Comparison of ENCODE assay signal across 13 mouse cellular contexts in genomic region chr1:184583751-184584504, GRCm38 (mm10).
"Had no signal": no experiment of that assay in that cellular context is flagged by ENCODE, and none has a peak within 500 bp of the region (broad histone marks: within the 10 kb centered on the region; RNA-seq: fewer than 3 reads in every experiment).

No protein-coding gene starts in this region.

- ATAC-seq: hindbrain, embryonic 16.5 days; inflammation-experienced regulatory T-cells, adult 6 months; liver, postnatal 0 days; midbrain, embryonic 15.5 days had no signal

- H3K9me3 ChIP-seq: limb, embryonic 10.5 days; liver, embryonic 13.5 days; megakaryocyte, embryonic 14.5 days; midbrain, embryonic 15.5 days; neural tube, embryonic 12.5 days had no signal

- H3K4me2 ChIP-seq: liver, embryonic 13.5 days; midbrain, embryonic 11.5 days; midbrain, embryonic 15.5 days; neural tube, embryonic 12.5 days had no signal

- H3K9ac ChIP-seq: liver, embryonic 13.5 days; liver, postnatal 0 days; midbrain, embryonic 15.5 days; neural tube, embryonic 12.5 days had no signal

- H3K36me3 ChIP-seq: limb, embryonic 10.5 days; liver, embryonic 13.5 days; midbrain, embryonic 15.5 days; neural tube, embryonic 12.5 days had no signal

- H3K27ac ChIP-seq: limb, embryonic 10.5 days; liver, embryonic 13.5 days; macrophage; midbrain, embryonic 15.5 days; neural tube, embryonic 12.5 days had no signal

- H3K4me1 ChIP-seq: liver, embryonic 13.5 days; megakaryocyte, embryonic 14.5 days; midbrain, embryonic 15.5 days; neural tube, embryonic 12.5 days had no signal

- H3K27me3 ChIP-seq: liver, embryonic 13.5 days; midbrain, embryonic 15.5 days; neural tube, embryonic 12.5 days had no signal

- DNase-seq: kidney, adult 9 months; kidney, postnatal 10 days; liver, embryonic 13.5 days; liver, postnatal 0 days; thymus, postnatal 4 days had no signal

- H3K4me3 ChIP-seq: limb, embryonic 10.5 days; liver, embryonic 13.5 days; megakaryocyte, embryonic 14.5 days; midbrain, embryonic 15.5 days; neural tube, embryonic 12.5 days had no signal
